Mouse (Mus musculus): ENCODE data around the gene Erc2. TPM values are rescaled to one million over a fixed set of nuclear protein-coding genes. Genes with fewer than 3 reads are reported as not detected.
A peak's percentile ranks its signal among the peaks of the same experiment; 100 is the strongest.

Gene Erc2
- polyA plus RNA-seq, 1 experiment, result 0.53 TPM

DNA sequence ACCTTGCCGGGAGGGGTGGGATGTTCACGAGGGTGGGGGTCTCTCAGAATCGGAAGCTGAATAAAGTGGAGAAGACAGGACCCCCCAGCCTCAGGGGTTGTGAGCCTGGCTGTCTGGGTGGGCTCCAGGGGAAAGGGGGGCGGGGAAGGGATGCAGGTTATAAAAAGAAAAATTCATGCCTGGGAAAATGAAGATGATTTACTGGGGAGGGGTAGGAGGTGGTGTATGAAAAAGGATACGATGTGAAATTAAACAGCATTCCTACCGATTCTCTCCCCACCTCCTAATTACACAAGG lies 643 bp downstream of the Erc2 start:
- H3K4me3 ChIP-seq, result no peak overlapping the region
- TF ChIP-seq MYOG (IDR thresholded peaks at IDR 0.05; ENCODE audit: control insufficient read depth in 1 of 3, insufficient read depth in 1 of 3, insufficient read length in 2 of 3, low read depth in 2 of 3), result no peak
- no peak for TF ChIP-seq SRF (IDR thresholded peaks at IDR 0.05; ENCODE audit: control insufficient read depth, insufficient read length, low read depth)
- no peak for TF ChIP-seq REST (IDR thresholded peaks at IDR 0.05; ENCODE audit: insufficient read depth, insufficient read length)
- no peak for TF ChIP-seq MAX (IDR thresholded peaks at IDR 0.05; ENCODE audit: low read depth)
- no peak for TF ChIP-seq CEBPB (IDR thresholded peaks at IDR 0.05; ENCODE audit: insufficient read depth, poor library complexity, severe bottlenecking)
- TF ChIP-seq TCF3 (IDR thresholded peaks at IDR 0.05; ENCODE audit: insufficient read length, low read depth), result no peak
- TF ChIP-seq POLR2A (IDR thresholded peaks at IDR 0.05; ENCODE audit: insufficient read length, low read depth), result no peak
- TF ChIP-seq TCF12 (IDR thresholded peaks at IDR 0.05; ENCODE audit: insufficient read depth, poor library complexity, severe bottlenecking), result no peak
- no peak for TF ChIP-seq POLR2AphosphoS2 (IDR thresholded peaks at IDR 0.05; ENCODE audit: insufficient read length, low read depth)
- no peak for TF ChIP-seq USF1 (IDR thresholded peaks at IDR 0.05; ENCODE audit: low read depth)
- TF ChIP-seq E2F4 (IDR thresholded peaks at IDR 0.05; ENCODE audit: insufficient read depth), result no peak
- no peak for TF ChIP-seq MYOD1 (IDR thresholded peaks at IDR 0.05; ENCODE audit: control insufficient read depth in 1 of 3, insufficient read length in 2 of 3, low read depth in 2 of 3)
- H3K79me2 ChIP-seq (ENCODE audit: control insufficient read depth, insufficient read depth), result no peaks in the 10 kb centered on the region
- no peak overlapping the region for H3ac ChIP-seq (ENCODE audit: control insufficient read depth, insufficient read length)
- peak overlapping the region; percentile 52 for H3K4me2 ChIP-seq (ENCODE audit: low read depth)
- no peaks in the 10 kb centered on the region for H3K36me3 ChIP-seq (ENCODE audit: control insufficient read depth, insufficient read depth)
- H3K27me3 ChIP-seq (ENCODE audit: control insufficient read depth, insufficient read depth, insufficient read length), result peaks cover 15% of the 10 kb centered on the region

GRCm38 (mm10) chr14:27623368-27623767 lies 1.1 kb downstream of the Erc2 start:
- peaks cover 15% of the 10 kb centered on the region for H3K27me3 ChIP-seq (ENCODE audit: control insufficient read depth, insufficient read depth, insufficient read length)
- H3ac ChIP-seq (ENCODE audit: control insufficient read depth, insufficient read length), result no peak overlapping the region
- H3K79me2 ChIP-seq (ENCODE audit: control insufficient read depth, insufficient read depth), result no peaks in the 10 kb centered on the region
- no peak for TF ChIP-seq SRF (IDR thresholded peaks at IDR 0.05; ENCODE audit: control insufficient read depth, insufficient read length, low read depth)
- TF ChIP-seq USF1 (IDR thresholded peaks at IDR 0.05; ENCODE audit: low read depth), result no peak
- no peak for TF ChIP-seq REST (IDR thresholded peaks at IDR 0.05; ENCODE audit: insufficient read depth, insufficient read length)
- TF ChIP-seq POLR2A (IDR thresholded peaks at IDR 0.05; ENCODE audit: insufficient read length, low read depth), result no peak
- TF ChIP-seq MYOD1 (IDR thresholded peaks at IDR 0.05; ENCODE audit: control insufficient read depth in 1 of 3, insufficient read length in 2 of 3, low read depth in 2 of 3), result no peak
- TF ChIP-seq CEBPB (IDR thresholded peaks at IDR 0.05; ENCODE audit: insufficient read depth, poor library complexity, severe bottlenecking), result no peak
- no peak for TF ChIP-seq TCF12 (IDR thresholded peaks at IDR 0.05; ENCODE audit: insufficient read depth, poor library complexity, severe bottlenecking)
- no peak for TF ChIP-seq E2F4 (IDR thresholded peaks at IDR 0.05; ENCODE audit: insufficient read depth)
- TF ChIP-seq MYOG (IDR thresholded peaks at IDR 0.05; ENCODE audit: control insufficient read depth in 1 of 3, insufficient read depth in 1 of 3, insufficient read length in 2 of 3, low read depth in 2 of 3), result no peak
- TF ChIP-seq MAX (IDR thresholded peaks at IDR 0.05; ENCODE audit: low read depth), result no peak
- TF ChIP-seq TCF3 (IDR thresholded peaks at IDR 0.05; ENCODE audit: insufficient read length, low read depth), result no peak
- TF ChIP-seq POLR2AphosphoS2 (IDR thresholded peaks at IDR 0.05; ENCODE audit: insufficient read length, low read depth), result no peak
- no peak overlapping the region for H3K4me3 ChIP-seq
- H3K36me3 ChIP-seq (ENCODE audit: control insufficient read depth, insufficient read depth), result no peaks in the 10 kb centered on the region
- H3K4me2 ChIP-seq (ENCODE audit: low read depth), result no peak overlapping the region

DNA sequence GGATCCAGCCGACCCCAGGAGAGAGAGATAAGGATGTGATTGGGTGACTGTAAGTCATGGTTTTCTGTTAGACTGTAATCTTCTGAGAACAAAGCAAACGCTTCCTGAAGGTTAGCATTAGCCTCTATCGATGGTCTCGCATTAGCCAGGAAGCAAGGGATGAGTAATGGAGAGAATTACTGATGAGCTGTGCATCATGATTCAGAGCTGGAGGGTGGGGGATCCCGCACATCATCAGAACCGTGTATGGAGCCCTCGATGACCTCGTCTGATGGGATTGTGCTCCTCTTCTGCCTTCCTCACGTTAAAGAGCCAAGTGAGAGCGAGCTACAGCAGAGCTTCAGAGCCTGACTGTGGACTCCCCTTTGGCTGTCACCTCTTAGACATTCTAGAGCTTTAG lies 6.5 kb downstream of the Erc2 start:
- Histone ChIP-seq H3K4me2 (ENCODE audit: low read depth) (no peak overlapping the region), H3K4me3 (no peak overlapping the region), H3K36me3 (ENCODE audit: control insufficient read depth, insufficient read depth) (no peaks in the 10 kb centered on the region), H3ac (ENCODE audit: control insufficient read depth, insufficient read length) (no peak overlapping the region), H3K27me3 (ENCODE audit: control insufficient read depth, insufficient read depth, insufficient read length) (peaks cover under 1% of the 10 kb centered on the region), H3K79me2 (ENCODE audit: control insufficient read depth, insufficient read depth) (no peaks in the 10 kb centered on the region)
- TF ChIP-seq TCF3 (IDR thresholded peaks at IDR 0.05; ENCODE audit: insufficient read length, low read depth) (no peak), E2F4 (IDR thresholded peaks at IDR 0.05; ENCODE audit: insufficient read depth) (no peak), REST (IDR thresholded peaks at IDR 0.05; ENCODE audit: insufficient read depth, insufficient read length) (no peak), MAX (IDR thresholded peaks at IDR 0.05; ENCODE audit: low read depth) (no peak), TCF12 (IDR thresholded peaks at IDR 0.05; ENCODE audit: insufficient read depth, poor library complexity, severe bottlenecking) (no peak), SRF (IDR thresholded peaks at IDR 0.05; ENCODE audit: control insufficient read depth, insufficient read length, low read depth) (no peak), POLR2AphosphoS2 (IDR thresholded peaks at IDR 0.05; ENCODE audit: insufficient read length, low read depth) (no peak), MYOD1 (IDR thresholded peaks at IDR 0.05; ENCODE audit: control insufficient read depth in 1 of 3, insufficient read length in 2 of 3, low read depth in 2 of 3) (no peak), CEBPB (IDR thresholded peaks at IDR 0.05; ENCODE audit: insufficient read depth, poor library complexity, severe bottlenecking) (no peak), USF1 (IDR thresholded peaks at IDR 0.05; ENCODE audit: low read depth) (no peak), POLR2A (IDR thresholded peaks at IDR 0.05; ENCODE audit: insufficient read length, low read depth) (no peak), MYOG (IDR thresholded peaks at IDR 0.05; ENCODE audit: control insufficient read depth in 1 of 3, insufficient read depth in 1 of 3, insufficient read length in 2 of 3, low read depth in 2 of 3) (no peak)

DNA sequence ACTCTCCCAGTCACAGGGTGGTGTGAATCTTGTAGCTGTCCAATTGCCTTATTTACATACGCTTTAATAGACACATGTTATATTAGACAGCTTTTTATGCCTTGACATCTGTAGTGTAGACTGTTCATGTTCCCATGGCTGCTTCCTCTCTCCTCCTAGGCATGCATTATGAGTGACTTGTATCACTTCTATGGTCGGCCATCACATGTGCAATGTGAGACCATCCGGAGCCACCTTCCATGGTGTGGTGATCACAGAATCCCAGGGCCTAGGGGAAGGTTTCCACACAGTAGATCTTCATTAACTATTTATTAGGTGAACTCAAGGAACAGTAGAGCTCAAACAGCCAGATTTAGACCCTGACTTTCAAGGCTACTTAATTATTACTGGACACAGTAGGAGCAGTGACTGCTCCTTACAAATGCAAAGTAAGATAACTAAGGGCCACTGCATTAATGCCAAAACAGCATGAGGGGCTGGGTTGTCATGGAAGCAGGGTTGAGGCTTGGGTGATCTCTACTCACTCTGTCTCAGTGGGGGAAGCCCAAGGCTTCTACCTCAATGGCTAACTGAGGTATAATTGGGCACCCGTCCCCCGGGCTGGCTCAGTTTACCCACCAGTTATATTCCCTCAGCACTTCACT lies 7.3 kb downstream of the Erc2 start:
- no peak overlapping the region for H3K4me3 ChIP-seq
- H3ac ChIP-seq (ENCODE audit: control insufficient read depth, insufficient read length), result no peak overlapping the region
- no peak for TF ChIP-seq E2F4 (IDR thresholded peaks at IDR 0.05; ENCODE audit: insufficient read depth)
- no peak for TF ChIP-seq TCF12 (IDR thresholded peaks at IDR 0.05; ENCODE audit: insufficient read depth, poor library complexity, severe bottlenecking)
- no peak for TF ChIP-seq MAX (IDR thresholded peaks at IDR 0.05; ENCODE audit: low read depth)
- no peak for TF ChIP-seq USF1 (IDR thresholded peaks at IDR 0.05; ENCODE audit: low read depth)
- TF ChIP-seq MYOD1 (IDR thresholded peaks at IDR 0.05; ENCODE audit: control insufficient read depth in 1 of 3, insufficient read length in 2 of 3, low read depth in 2 of 3), result no peak
- TF ChIP-seq TCF3 (IDR thresholded peaks at IDR 0.05; ENCODE audit: insufficient read length, low read depth), result no peak
- TF ChIP-seq POLR2AphosphoS2 (IDR thresholded peaks at IDR 0.05; ENCODE audit: insufficient read length, low read depth), result no peak
- no peak for TF ChIP-seq SRF (IDR thresholded peaks at IDR 0.05; ENCODE audit: control insufficient read depth, insufficient read length, low read depth)
- TF ChIP-seq MYOG (IDR thresholded peaks at IDR 0.05; ENCODE audit: control insufficient read depth in 1 of 3, insufficient read depth in 1 of 3, insufficient read length in 2 of 3, low read depth in 2 of 3), result no peak
- no peaks in the 10 kb centered on the region for H3K79me2 ChIP-seq (ENCODE audit: control insufficient read depth, insufficient read depth)
- no peaks in the 10 kb centered on the region for H3K36me3 ChIP-seq (ENCODE audit: control insufficient read depth, insufficient read depth)
- H3K4me2 ChIP-seq (ENCODE audit: low read depth), result no peak overlapping the region
- no peaks in the 10 kb centered on the region for H3K27me3 ChIP-seq (ENCODE audit: control insufficient read depth, insufficient read depth, insufficient read length)
